In genomic region chr9:14313968-14314367, GRCm38 (mm10) we compare ENCODE assay signal across 17 mouse cellular contexts.
"Had no signal": no experiment of that assay in that cellular context is flagged by ENCODE, and none has a peak within 500 bp of the region (broad histone marks: within the 10 kb centered on the region; RNA-seq: fewer than 3 reads in every experiment).

No protein-coding gene starts in this region.

- H3K27ac ChIP-seq: lung, embryonic 15.5 days; macrophage; midbrain, embryonic 13.5 days; midbrain, embryonic 15.5 days; neural tube, embryonic 12.5 days; stomach, embryonic 15.5 days; stomach, postnatal 0 days had no signal

- H3K9me3 ChIP-seq: lung, embryonic 15.5 days; megakaryocyte, embryonic 14.5 days; midbrain, embryonic 13.5 days; midbrain, embryonic 15.5 days; neural tube, embryonic 12.5 days; stomach, embryonic 15.5 days had no signal

- ATAC-seq: lung, postnatal 0 days; midbrain, embryonic 13.5 days; midbrain, embryonic 15.5 days had no signal

- H3K27me3 ChIP-seq: lung, embryonic 15.5 days; megakaryocyte, embryonic 14.5 days; midbrain, embryonic 13.5 days; midbrain, embryonic 15.5 days; neural tube, embryonic 12.5 days; stomach, embryonic 15.5 days had no signal

- H3K4me2 ChIP-seq: lung, embryonic 15.5 days; midbrain, embryonic 11.5 days; midbrain, embryonic 13.5 days; midbrain, embryonic 15.5 days; neural tube, embryonic 12.5 days; stomach, embryonic 15.5 days had no signal

- H3K4me3 ChIP-seq: lung, embryonic 15.5 days; megakaryocyte, embryonic 14.5 days; midbrain, embryonic 13.5 days; midbrain, embryonic 15.5 days; neural tube, embryonic 12.5 days; stomach, embryonic 15.5 days had no signal

- H3K9ac ChIP-seq: lung, embryonic 15.5 days; midbrain, embryonic 13.5 days; midbrain, embryonic 15.5 days; neural tube, embryonic 12.5 days; stomach, embryonic 15.5 days had no signal

- H3K4me1 ChIP-seq: lung, embryonic 15.5 days; megakaryocyte, embryonic 14.5 days; midbrain, embryonic 13.5 days; midbrain, embryonic 15.5 days; neural tube, embryonic 12.5 days; stomach, embryonic 15.5 days had no signal

- DNase-seq: lung, adult 2 months; lung, postnatal 14 days; lung, postnatal 36 days; right cerebral cortex, postnatal 14 days; thymus, adult 2 months; thymus, postnatal 25 days; thymus, postnatal 4 days had no signal
